Mouse (Mus musculus) ES-Bruce4 (cell line): ENCODE results near the gene Ctsd.

Experiments used
- CTCF ChIP-seq: IDR thresholded peaks from one replicate; pipeline ENCODE4 v1.8.1; 2011; ENCODE audit warnings: low read depth, low read length
- EP300 ChIP-seq: IDR thresholded peaks from 2 replicates; pipeline ENCODE4 v1.6.1; 2011; ENCODE audit warnings: low read depth, low read length; ENCODE audit not compliant: insufficient read depth

- TF ChIP-seq CTCF (no peak), EP300 (no peak)
Observed at GRCm38 (mm10) chr7:142360743-142361142, 27.1 kb downstream of the Ctsd start.
